ENCODE assay signal across 8 mouse cellular contexts in the genomic region with DNA sequence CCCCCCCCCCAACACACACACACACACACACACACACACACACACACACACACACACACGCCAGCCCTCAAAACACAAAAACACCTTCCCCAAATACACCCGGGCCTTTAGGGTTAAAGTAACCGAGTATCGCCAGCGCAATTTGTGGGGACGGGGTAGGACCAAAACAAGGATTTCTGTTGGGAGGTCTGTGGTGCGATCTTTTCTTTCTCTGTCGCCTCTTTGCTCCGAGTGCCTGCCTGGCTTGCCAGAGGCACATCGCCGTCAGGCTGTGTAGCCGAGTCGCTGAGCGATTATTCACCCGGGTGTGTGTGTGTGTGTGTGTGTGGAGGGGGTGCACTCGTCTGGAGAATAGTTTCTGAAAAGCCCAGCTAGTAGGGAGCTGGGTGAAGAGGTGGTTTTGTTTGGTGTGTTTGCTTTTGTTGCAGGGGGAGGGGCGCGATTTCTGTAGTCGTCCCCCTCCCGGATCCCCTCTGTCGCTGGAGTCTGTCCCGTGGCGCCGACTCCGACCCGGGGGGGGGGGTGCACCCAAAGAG. TPM values are rescaled to one million over a fixed set of nuclear protein-coding genes. Genes with fewer than 3 reads are reported as not detected.
DNase-seq lines count a peak whose midpoint lies in the region; ATAC-seq lines count a peak whose summit lies in the region.

No protein-coding gene starts in this region.

- H3K4me3 ChIP-seq in megakaryocyte, embryonic 14.5 days (replicated peaks): peak overlapping the region; percentile 99
- H3K4me3 ChIP-seq in intestine, embryonic 15.5 days (replicated peaks): peak overlapping the region; percentile 95
- H3K4me3 ChIP-seq in limb, embryonic 10.5 days: peak overlapping the region; percentile 96
- peak overlapping the region; percentile 93 for H3K4me3 ChIP-seq in midbrain, embryonic 11.5 days (ENCODE audit: low read depth, low read length)

- under 1% methylated on average over 24 of the region's 26 CpGs for WGBS in intestine, embryonic 15.5 days
- WGBS in limb, embryonic 10.5 days: under 1% methylated on average over 26 of the region's 26 CpGs
- under 1% methylated on average over 26 of the region's 26 CpGs for WGBS in midbrain, embryonic 11.5 days

- H3K27ac ChIP-seq in intestine, embryonic 15.5 days: peak overlapping the region; percentile 95
- peak overlapping the region; percentile 96 for H3K27ac ChIP-seq in limb, embryonic 10.5 days
- peak overlapping the region; percentile 89 for H3K27ac ChIP-seq in midbrain, embryonic 11.5 days (ENCODE audit: low read depth, low read length)

- H3K9ac ChIP-seq in intestine, embryonic 15.5 days: peak overlapping the region; percentile 90
- peak overlapping the region; percentile 94 for H3K9ac ChIP-seq in midbrain, embryonic 11.5 days (ENCODE audit: low read length)

- H3K4me2 ChIP-seq in intestine, embryonic 15.5 days (replicated peaks): peak overlapping the region; percentile 91
- H3K4me2 ChIP-seq in midbrain, embryonic 11.5 days: peak overlapping the region; percentile 96

- ATAC-seq in megakaryocyte, adult 5-6 weeks (ENCODE audit: poor library complexity, severe bottlenecking): no peak
- ATAC-seq in intestine, embryonic 15.5 days: no peak
- ATAC-seq in midbrain, embryonic 11.5 days (ENCODE audit: low FRiP score): peak; percentile 20

- H3K4me1 ChIP-seq in megakaryocyte, embryonic 14.5 days: peaks cover 37% of the 10 kb centered on the region
- H3K4me1 ChIP-seq in intestine, embryonic 15.5 days (replicated peaks): peaks cover 18% of the 10 kb centered on the region
- peaks cover 40% of the 10 kb centered on the region for H3K4me1 ChIP-seq in limb, embryonic 10.5 days
- peaks cover 15% of the 10 kb centered on the region for H3K4me1 ChIP-seq in midbrain, embryonic 11.5 days (ENCODE audit: control insufficient read depth, insufficient read depth, low read length)

- no peaks in the 10 kb centered on the region for H3K9me3 ChIP-seq in megakaryocyte, embryonic 14.5 days
- no peaks in the 10 kb centered on the region for H3K9me3 ChIP-seq in intestine, embryonic 15.5 days
- no peaks in the 10 kb centered on the region for H3K9me3 ChIP-seq in limb, embryonic 10.5 days (replicated peaks)
- no peaks in the 10 kb centered on the region for H3K9me3 ChIP-seq in midbrain, embryonic 11.5 days (ENCODE audit: control insufficient read depth, low read length)

- peaks cover 25% of the 10 kb centered on the region for H3K36me3 ChIP-seq in megakaryocyte, embryonic 14.5 days (replicated peaks; ENCODE audit: low read length)
- H3K36me3 ChIP-seq in intestine, embryonic 15.5 days: no peaks in the 10 kb centered on the region
- H3K36me3 ChIP-seq in limb, embryonic 10.5 days: no peaks in the 10 kb centered on the region
- H3K36me3 ChIP-seq in midbrain, embryonic 11.5 days (ENCODE audit: control insufficient read depth, insufficient read depth, low read length): no peaks in the 10 kb centered on the region; the same call in 1 of the 2 replicates

- DNase-seq in cerebellum, postnatal 25 days: peak; percentile 74 to 76
- DNase-seq in gastrocnemius, postnatal 10 days: peak; percentile 56
- no peak for DNase-seq in limb, embryonic 10.5 days (ENCODE audit: low spot score)
- DNase-seq in midbrain, embryonic 11.5 days (ENCODE audit: low spot score, missing footprints): peak; percentile 97
- DNase-seq in spleen, adult 12 weeks (ENCODE audit: low spot score): peak; percentile 46

- peaks cover 2% of the 10 kb centered on the region for H3K27me3 ChIP-seq in megakaryocyte, embryonic 14.5 days (replicated peaks)
- H3K27me3 ChIP-seq in intestine, embryonic 15.5 days (replicated peaks): no peaks in the 10 kb centered on the region
- H3K27me3 ChIP-seq in limb, embryonic 10.5 days (ENCODE audit: low read depth, poor library complexity, severe bottlenecking): no peaks in the 10 kb centered on the region
- H3K27me3 ChIP-seq in midbrain, embryonic 11.5 days (ENCODE audit: control insufficient read depth, insufficient read depth, low read length): no peaks in the 10 kb centered on the region

RNA-seq across cellular contexts. Expression of a gene that starts 2.1 kb away (rescaled TPM):
- 32.9 and 41.2 TPM in 2 replicates for polyA plus RNA-seq in megakaryocyte, embryonic 14.5 days (2012; ENCODE audit: insufficient read depth, low replicate concordance)
- total RNA-seq in megakaryocyte, adult 5-6 weeks (2015): 42.1 and 42.8 TPM in 2 replicates
- 74.0 and 91.1 TPM in 2 replicates for total RNA-seq in megakaryocyte, adult 5-6 weeks (2017)
- 10 to 100 TPM; 27.7 to 31.0 TPM for total RNA-seq in gastrocnemius, postnatal 10 days (2021)
- polyA plus RNA-seq in intestine, embryonic 15.5 days (2015; fragmentation: Nextera tagmentation; extraction: Ambion mirVana): 34.0 and 34.5 TPM in 2 replicates
- polyA plus RNA-seq in limb, embryonic 10.5 days (2016; fragmentation: Nextera tagmentation; extraction: Ambion mirVana): 28.6 and 32.4 TPM in 2 replicates
- 59.0 and 59.1 TPM in 2 replicates for polyA plus RNA-seq in midbrain, embryonic 11.5 days (2014; fragmentation: Nextera tagmentation; extraction: Ambion mirVana)

RNA-seq across cellular contexts. Expression of a gene that starts 59.2 kb away (rescaled TPM):
- not detected in 2 replicates for polyA plus RNA-seq in megakaryocyte, embryonic 14.5 days (2012; ENCODE audit: insufficient read depth, low replicate concordance)
- not detected in 2 replicates for total RNA-seq in megakaryocyte, adult 5-6 weeks (2015)
- total RNA-seq in megakaryocyte, adult 5-6 weeks (2017): not detected in 2 replicates
- total RNA-seq in gastrocnemius, postnatal 10 days (2021): not detected
- 1.4 TPM in 1 of 2 replicates, not detected in the other for polyA plus RNA-seq in intestine, embryonic 15.5 days (2015; fragmentation: Nextera tagmentation; extraction: Ambion mirVana)
- 6.6 TPM in 1 of 2 replicates, not detected in the other for polyA plus RNA-seq in limb, embryonic 10.5 days (2016; fragmentation: Nextera tagmentation; extraction: Ambion mirVana)
- polyA plus RNA-seq in midbrain, embryonic 11.5 days (2014; fragmentation: Nextera tagmentation; extraction: Ambion mirVana): not detected in 2 replicates
